Mouse (Mus musculus) C2C12 (cell line): Measurements from ENCODE around the gene Cerk. TPM values are rescaled to one million over a fixed set of nuclear protein-coding genes. Genes with fewer than 3 reads are reported as not detected.

Experiments
- H3K27me3 ChIP-seq: one replicate; pipeline ENCODE4 v1.6.1; 2011; ENCODE audit not compliant: control insufficient read depth, insufficient read depth, insufficient read length
- H3K36me3 ChIP-seq: one replicate; pipeline ENCODE4 v1.6.1; 2011; ENCODE audit not compliant: control insufficient read depth, insufficient read depth
- H3K4me3 ChIP-seq: one replicate; pipeline ENCODE4 v1.5.1; 2011; ENCODE audit warnings: mild to moderate bottlenecking, control low read depth; ENCODE audit not compliant: poor library complexity, insufficient read depth, severe bottlenecking
- H3K79me2 ChIP-seq: one replicate; pipeline ENCODE4 v1.6.1; 2011; ENCODE audit not compliant: control insufficient read depth, insufficient read depth
- H3K79me3 ChIP-seq: one replicate; pipeline ENCODE4 v1.6.1; 2011; ENCODE audit warnings: low read depth, control low read depth
- H3ac ChIP-seq: one replicate; pipeline ENCODE3; 2011; ENCODE audit warnings: low read depth; ENCODE audit not compliant: control insufficient read depth, insufficient read length
- CEBPB ChIP-seq: IDR thresholded peaks from one replicate; pipeline ENCODE4 v1.6.1; 2011; ENCODE audit warnings: low read depth, mild to moderate bottlenecking, control low read depth, moderate library complexity
- CTCF ChIP-seq: IDR thresholded peaks from one replicate; pipeline ENCODE4 v1.5.1; 2011; ENCODE audit not compliant: control insufficient read depth, insufficient read depth, insufficient read length
- FOSL1 ChIP-seq: IDR thresholded peaks from one replicate; pipeline ENCODE4 v1.8.0; 2011; ENCODE audit warnings: mild to moderate bottlenecking, low read length; ENCODE audit not compliant: poor library complexity, insufficient read depth, severe bottlenecking
- MAX ChIP-seq: IDR thresholded peaks from one replicate; pipeline ENCODE4 v1.6.1; 2011; ENCODE audit warnings: mild to moderate bottlenecking, control low read depth
- MYOD1 ChIP-seq: IDR thresholded peaks from one replicate; pipeline ENCODE4 v1.6.1; 2011; ENCODE audit warnings: low read depth; ENCODE audit not compliant: control insufficient read depth, insufficient read length
- MYOG ChIP-seq: IDR thresholded peaks from one replicate; pipeline ENCODE4 v1.6.1; 2011; ENCODE audit not compliant: control insufficient read depth, insufficient read length; ENCODE audit errors: extremely low read depth
- USF1 ChIP-seq: IDR thresholded peaks from one replicate; pipeline ENCODE4 v1.6.1; 2011; ENCODE audit warnings: low read depth, mild to moderate bottlenecking, control low read depth, moderate library complexity
- polyA plus RNA-seq: library from polyadenylated mRNA; unstranded; fragments of >200 nt; fragmentation: generic; extraction: Trizol; gene quantifications from one replicate; pipeline ENCODE4 v1.2.1, GENCODE M21; 2012; ENCODE audit warnings: missing spikeins

The Cerk gene
- polyA plus RNA-seq, 1 experiment: 18.1 TPM

GRCm38 (mm10) chr15:86089991-86090529 lies 95.9 kb downstream of the Cerk start:
- TF ChIP-seq MYOD1: peak; percentile 52
- TF ChIP-seq MYOG: no peak
- peak; percentile 84 for TF ChIP-seq FOSL1
- TF ChIP-seq CEBPB: peak; percentile 95
- peak; percentile 93 for TF ChIP-seq MAX
- TF ChIP-seq CTCF: no peak
- no peak for TF ChIP-seq USF1

More at GRCm38 (mm10) chr15:86089991-86090529, 95.9 kb downstream of the Cerk start:
- Histone ChIP-seq H3ac (peak overlapping the region; percentile 13), H3K4me3 (no peak overlapping the region), H3K79me2 (peaks cover 96% of the 10 kb centered on the region), H3K79me3 (peaks cover 71% of the 10 kb centered on the region), H3K36me3 (peaks cover 31% of the 10 kb centered on the region), H3K27me3 (no peaks in the 10 kb centered on the region)

Other genes starting within 250 kb of the Cerk start
- 0.16 TPM for gene Celsr1, start 152.4 kb downstream of the Cerk start, polyA plus RNA-seq
- gene Gramd4, start 128.4 kb downstream of the Cerk start, polyA plus RNA-seq: 36.2 TPM
- 19.7 TPM for gene Tbc1d22a, start 28.3 kb upstream of the Cerk start, polyA plus RNA-seq